Mouse (Mus musculus) kidney, postnatal 14 days (tissue): Measurements from ENCODE around the gene Col24a1.
"Not testable (repeated sequence)": the region's sequence is repeated elsewhere in the genome, so short reads cannot be mapped to it uniquely, and the experiment has no call there.

Source experiments
- DNase-seq: peaks from one replicate; pipeline ENCODE4 v3.0.0; 2022; ENCODE audit warnings: mixed read lengths

Gene Col24a1

DNA sequence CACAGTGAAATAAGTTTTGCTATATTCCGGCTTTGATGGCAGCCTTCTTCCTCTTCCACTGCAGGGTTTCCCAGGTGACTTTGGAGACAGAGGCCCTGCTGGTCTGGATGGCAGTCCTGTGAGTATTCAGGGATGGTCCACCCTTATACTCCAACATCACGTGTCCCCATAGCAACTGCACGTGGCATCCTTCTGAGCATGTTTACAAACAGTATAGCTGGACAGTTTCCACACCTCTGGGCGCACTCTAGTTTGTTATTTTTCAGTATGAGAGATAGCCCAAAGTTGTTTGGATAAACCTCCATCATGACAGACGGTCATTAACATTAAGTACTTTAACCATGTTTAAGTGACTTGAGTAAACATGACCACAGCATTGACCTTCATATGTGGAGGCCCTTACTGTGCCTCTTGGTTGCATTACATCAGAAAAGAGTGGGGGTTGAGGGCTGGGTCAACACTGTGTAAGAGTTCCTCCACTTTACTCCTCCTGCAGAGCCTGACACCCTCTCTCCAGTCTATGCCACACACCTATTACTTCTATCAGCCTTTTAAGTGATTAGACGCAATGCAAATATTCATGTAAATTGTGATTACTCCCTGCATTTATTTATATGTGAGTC is 64.7 kb downstream of the Col24a1 start:
- DNase-seq, result no peak

DNA sequence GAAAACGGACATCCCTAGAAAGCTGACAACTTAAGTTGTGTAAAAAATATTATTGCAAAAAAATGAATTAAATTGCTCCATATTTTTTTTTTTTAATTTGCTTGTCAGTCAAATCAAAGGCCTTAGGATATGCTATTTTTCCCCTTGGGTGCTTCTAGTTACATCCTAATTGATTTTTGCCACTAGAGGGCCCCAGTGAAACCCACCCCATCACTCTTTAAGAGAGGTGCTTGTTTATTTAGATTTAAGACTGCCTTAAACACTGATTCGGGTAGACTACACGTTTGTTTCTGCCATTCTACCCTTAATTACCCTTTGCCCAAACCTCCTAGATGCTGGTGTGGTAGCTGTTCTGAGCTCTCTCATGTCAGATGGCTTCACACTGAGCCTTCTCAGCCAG is 73.0 kb downstream of the Col24a1 start:
- peak; percentile 11 for DNase-seq

DNA sequence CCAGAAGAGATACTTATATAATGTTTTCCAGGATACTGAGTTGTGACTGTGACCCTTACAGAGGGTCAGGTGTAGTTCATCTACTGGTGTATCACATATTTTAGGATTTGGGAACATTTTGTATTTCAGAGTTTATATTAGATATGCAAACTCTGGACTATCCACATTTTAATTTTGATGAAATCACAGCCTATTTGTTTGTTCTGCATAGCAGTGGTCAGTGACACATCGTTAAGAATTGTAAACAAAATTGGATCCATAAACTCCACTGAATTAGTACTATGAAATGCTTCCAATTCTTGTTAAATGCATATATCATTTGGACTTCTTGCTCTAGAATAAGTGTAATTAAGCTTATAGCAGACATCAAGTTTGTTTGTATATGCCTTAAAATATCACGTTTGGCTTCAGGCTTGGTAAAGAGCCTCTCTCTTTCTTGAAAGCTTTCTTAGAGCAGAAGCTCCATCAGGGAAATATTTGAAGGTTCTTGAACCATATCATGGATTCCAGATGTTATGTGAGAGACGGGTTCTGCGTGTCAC is 75.0 kb downstream of the Col24a1 start:
- DNase-seq, result no peak

DNA sequence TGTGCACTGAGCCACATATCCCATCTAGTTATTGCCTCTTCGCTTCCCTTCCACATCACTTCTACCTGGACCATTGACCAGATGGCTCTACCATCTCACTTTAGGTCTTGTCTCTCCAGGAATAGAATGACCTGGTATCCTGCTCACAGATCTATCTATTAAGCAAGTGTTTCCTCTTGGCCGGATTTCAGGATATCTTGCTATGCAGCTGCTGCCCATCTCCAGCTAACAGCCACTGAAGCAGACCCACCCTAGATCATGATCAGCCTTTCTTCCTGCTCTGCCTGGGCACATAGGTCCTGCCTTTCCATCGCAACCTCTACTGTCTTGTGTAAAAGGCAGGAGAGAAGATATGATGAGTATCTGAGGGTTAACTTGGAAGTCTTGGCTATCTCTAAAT is 84.0 kb downstream of the Col24a1 start:
- DNase-seq, result no peak

- DNase-seq, result no peak
Measured at GRCm38 (mm10) chr3:145383095-145383494, 90.8 kb downstream of the Col24a1 start.

- DNase-seq, result no peak
Measured at GRCm38 (mm10) chr3:145386434-145386833, 94.2 kb downstream of the Col24a1 start.

GRCm38 (mm10) chr3:145390681-145391080 is 98.4 kb downstream of the Col24a1 start:
- DNase-seq, result no peak

DNA sequence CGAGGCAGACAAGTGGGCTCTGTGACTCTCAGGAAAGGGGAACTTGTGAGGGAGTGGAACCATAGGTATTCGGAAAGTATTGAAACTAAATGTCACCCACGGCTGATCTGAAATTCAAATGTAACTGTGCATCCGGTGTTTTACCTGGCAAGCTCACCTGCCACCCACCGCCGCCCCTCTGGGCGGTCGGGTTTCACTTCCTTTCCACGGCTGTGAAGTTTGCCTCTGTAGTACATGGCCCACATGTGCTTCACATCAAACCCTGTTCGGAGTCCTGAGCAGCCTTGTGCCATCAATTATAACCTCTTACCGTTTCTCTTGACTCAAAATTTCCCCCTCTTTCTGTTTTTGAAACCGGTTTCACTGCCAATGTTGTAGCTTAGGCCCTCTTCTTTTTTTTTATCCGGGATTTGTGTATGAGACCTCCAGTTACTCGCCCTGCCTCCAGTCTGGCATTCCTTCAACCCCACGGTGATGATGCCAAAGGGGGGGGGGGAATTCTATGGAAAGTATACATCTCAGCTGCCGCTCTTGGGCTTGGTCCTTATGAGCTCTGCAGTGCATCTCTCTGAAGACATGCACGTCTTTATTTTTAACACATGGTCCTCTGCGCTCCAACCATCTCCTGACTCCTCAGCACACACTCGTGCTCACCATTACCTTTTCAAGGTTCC is 99.9 kb downstream of the Col24a1 start:
- no peak for DNase-seq

- DNase-seq, result no peak
Measured at GRCm38 (mm10) chr3:145399173-145399572, 106.9 kb downstream of the Col24a1 start.

- no peak for DNase-seq
Measured at GRCm38 (mm10) chr3:145402257-145402656, 110.0 kb downstream of the Col24a1 start.

- no peak for DNase-seq
Measured at GRCm38 (mm10) chr3:145402994-145403393, 110.7 kb downstream of the Col24a1 start.

GRCm38 (mm10) chr3:145408045-145408444 is 115.8 kb downstream of the Col24a1 start:
- peak; percentile 17 for DNase-seq

DNA sequence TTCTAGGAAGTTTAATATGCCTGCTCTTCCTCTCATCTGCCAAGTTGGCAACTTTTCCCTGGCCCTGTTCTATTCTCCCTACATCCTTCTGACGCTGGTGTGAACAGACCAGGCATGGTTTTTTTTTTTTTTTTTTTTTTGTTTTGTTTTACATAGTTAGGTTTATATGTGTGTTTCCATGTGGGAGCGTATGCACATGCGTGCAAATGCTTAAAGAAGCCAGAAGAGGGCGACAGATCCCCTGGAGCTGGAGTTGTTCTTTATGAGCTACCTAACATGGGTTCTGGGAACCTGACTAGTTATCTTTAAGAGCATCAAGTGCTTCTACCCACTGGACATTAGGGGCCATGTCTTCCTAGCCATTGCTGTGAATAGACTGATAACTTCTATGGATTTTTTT is 119.9 kb downstream of the Col24a1 start:
- no peak for DNase-seq

GRCm38 (mm10) chr3:145414362-145414761 is 122.1 kb downstream of the Col24a1 start:
- no peak for DNase-seq

GRCm38 (mm10) chr3:145417809-145418208 is 125.5 kb downstream of the Col24a1 start:
- DNase-seq, result no peak

- DNase-seq, result no peak
Measured at GRCm38 (mm10) chr3:145420421-145420820, 128.1 kb downstream of the Col24a1 start.

GRCm38 (mm10) chr3:145422044-145422443 is 129.8 kb downstream of the Col24a1 start:
- DNase-seq, result no peak

DNA sequence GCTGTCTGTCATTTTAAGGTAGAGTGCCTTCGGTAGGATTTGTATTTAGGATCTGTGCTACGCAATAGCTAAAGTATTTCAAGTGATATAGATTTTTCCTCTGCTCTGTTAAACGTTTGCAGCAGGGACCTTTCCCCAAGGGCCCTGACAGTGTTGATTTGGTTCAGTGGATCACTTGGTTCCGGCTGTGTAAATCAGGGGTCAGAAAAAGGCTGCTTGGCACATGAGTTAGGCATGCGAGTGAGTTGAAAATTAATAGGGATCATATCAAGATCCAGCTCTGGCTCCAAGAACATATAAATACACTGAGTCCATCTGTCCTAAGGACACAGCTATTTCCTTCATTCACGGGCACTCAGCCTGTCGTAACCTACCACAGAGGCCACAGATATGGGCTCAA is 146.1 kb downstream of the Col24a1 start:
- peak; percentile 36 for DNase-seq

DNA sequence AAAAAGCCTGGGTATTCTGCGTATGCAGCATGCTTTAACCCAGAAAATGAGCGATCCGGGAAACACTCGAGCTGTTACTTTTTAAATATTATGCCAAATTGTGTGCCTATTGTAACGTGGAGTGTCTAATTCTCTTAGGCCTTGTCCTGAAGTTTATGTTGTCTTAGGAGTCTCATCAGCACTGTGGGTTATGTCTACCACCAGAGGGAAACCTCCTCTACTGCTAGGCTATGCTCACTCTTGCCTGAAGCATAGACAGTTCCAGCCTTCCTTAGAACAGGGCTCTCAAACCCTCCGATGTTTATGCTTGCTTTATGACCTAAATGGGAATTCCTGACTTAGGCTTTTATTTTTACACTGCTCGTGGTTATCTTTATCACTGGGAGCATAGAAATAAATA is 146.8 kb downstream of the Col24a1 start:
- no peak for DNase-seq

GRCm38 (mm10) chr3:145440993-145441392 is 148.7 kb downstream of the Col24a1 start:
- no peak for DNase-seq

DNA sequence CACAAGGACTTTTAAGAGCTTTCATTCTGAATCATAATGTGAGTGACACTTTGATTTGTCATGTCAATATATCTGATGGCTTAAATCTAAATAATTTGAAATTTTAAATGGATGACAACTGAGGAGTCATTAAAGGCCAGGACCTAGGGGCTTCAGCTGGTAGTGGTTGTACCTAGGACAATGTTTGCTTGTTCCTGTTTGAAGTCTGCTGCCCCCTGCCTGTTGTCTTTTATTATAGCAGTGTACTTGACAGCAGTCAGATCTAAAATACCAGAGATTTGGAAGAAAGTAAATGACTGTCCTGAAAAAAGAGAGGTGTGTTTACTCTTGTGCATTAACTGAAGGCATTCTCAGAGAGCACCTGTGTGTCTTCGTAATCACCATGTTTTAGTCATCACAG is 150.0 kb downstream of the Col24a1 start:
- peak; percentile 35 for DNase-seq

DNA sequence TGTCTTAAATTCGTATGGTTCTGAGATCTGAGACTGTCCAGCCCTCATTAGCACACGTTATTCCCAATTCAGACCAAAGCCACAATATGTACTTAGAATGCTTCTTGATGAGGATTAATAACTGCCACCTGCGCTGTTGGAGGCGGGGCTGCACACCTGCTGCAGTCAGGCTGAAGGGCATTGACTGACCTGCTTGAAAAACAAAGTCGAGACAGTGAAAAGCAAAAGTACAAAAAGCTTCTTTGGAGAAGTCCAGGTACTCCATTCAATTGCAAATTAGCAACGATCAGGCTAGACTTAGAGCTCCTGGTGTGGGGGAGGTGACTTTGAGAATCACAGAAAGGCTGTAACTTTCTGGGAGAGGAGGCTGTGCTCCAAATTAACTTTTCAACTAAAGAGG is 150.9 kb downstream of the Col24a1 start:
- DNase-seq, result not testable (repeated sequence)

- no peak for DNase-seq
Measured at GRCm38 (mm10) chr3:145457039-145457438, 164.8 kb downstream of the Col24a1 start.

DNA sequence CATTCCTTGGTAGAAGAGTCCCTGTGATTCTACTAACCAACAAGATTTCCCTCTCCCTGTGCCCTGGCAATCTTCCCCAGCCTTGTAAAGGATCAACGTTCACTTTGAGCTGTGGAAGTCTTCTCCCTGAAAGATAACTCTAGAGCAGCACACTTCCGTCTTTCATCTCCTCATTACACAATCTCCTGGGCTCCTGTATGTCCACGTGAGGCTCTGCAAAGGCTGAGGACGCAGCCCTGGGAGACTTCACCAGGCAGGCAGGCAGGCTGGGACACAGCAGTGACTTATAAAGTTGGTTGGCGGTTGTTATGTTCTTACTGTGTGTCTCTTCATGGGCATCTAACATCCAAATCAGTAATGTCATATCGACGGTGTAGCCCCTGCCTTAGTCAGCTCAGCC is 170.1 kb downstream of the Col24a1 start:
- no peak for DNase-seq

DNA sequence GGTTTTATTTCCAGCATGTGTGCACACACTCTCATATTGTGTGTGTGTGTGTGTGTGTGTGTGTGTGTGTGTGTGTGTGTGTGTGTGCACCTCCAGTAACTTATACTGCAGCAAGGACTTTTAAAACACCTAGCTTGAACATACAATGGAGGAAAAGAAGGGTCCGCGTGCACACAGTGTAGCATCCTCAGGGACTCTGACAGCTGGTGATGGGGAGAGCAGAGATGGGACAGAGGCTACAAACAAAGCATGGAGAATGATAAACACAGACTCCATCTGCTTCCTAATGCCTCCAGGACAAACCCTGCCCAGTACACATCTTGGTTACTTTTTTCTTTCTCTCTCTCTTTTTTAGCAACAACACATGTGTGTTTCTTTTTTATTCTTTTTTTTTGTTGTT is 171.5 kb downstream of the Col24a1 start:
- no peak for DNase-seq
